Mouse (Mus musculus) thymus, postnatal 4 days (tissue): ENCODE measurements around the gene Tmem132b.

Experiments
- DNase-seq: peaks from one replicate; pipeline ENCODE4 v3.0.0; 2021

Tmem132b gene

GRCm38 (mm10) chr5:125531634-125532033 lies at the start of gene Tmem132b:
Gene Tmem132b, plus strand, starts transcription at chr5:125531774.
- no peak for DNase-seq

GRCm38 (mm10) chr5:125482474-125482873 lies 49.1 kb upstream of the Tmem132b start:
- no peak for DNase-seq

GRCm38 (mm10) chr5:125483712-125484611 lies 47.6 kb upstream of the Tmem132b start:
- no peak for DNase-seq

GRCm38 (mm10) chr5:125485031-125485778 lies 46.4 kb upstream of the Tmem132b start:
- DNase-seq = no peak

GRCm38 (mm10) chr5:125486088-125486487 lies 45.5 kb upstream of the Tmem132b start:
- no peak for DNase-seq

- DNase-seq = no peak
These were observed 44.0 kb upstream of the Tmem132b start for GRCm38 (mm10) chr5:125487375-125488115.

GRCm38 (mm10) chr5:125488116-125488455 lies 43.5 kb upstream of the Tmem132b start:
- peak; percentile 55 for DNase-seq

- DNase-seq = peak; percentile 75
These were observed 42.6 kb upstream of the Tmem132b start for GRCm38 (mm10) chr5:125488953-125489352.

- DNase-seq = no peak
These were observed 40.5 kb upstream of the Tmem132b start for GRCm38 (mm10) chr5:125491107-125491506.

- no peak for DNase-seq
These were observed 39.0 kb upstream of the Tmem132b start for GRCm38 (mm10) chr5:125492379-125493092.

GRCm38 (mm10) chr5:125493093-125493423 lies 38.5 kb upstream of the Tmem132b start:
- DNase-seq = no peak

- DNase-seq = no peak
These were observed 35.9 kb upstream of the Tmem132b start for GRCm38 (mm10) chr5:125495655-125496054.

GRCm38 (mm10) chr5:125497821-125498600 lies 33.6 kb upstream of the Tmem132b start:
- peak; percentile 78 for DNase-seq

GRCm38 (mm10) chr5:125501505-125501904 lies 30.1 kb upstream of the Tmem132b start:
- no peak for DNase-seq

- no peak for DNase-seq
These were observed 29.4 kb upstream of the Tmem132b start for GRCm38 (mm10) chr5:125502186-125502585.

GRCm38 (mm10) chr5:125503628-125504027 lies 27.9 kb upstream of the Tmem132b start:
- DNase-seq = no peak

- no peak for DNase-seq
These were observed 26.9 kb upstream of the Tmem132b start for GRCm38 (mm10) chr5:125504692-125505091.

GRCm38 (mm10) chr5:125505968-125506367 lies 25.6 kb upstream of the Tmem132b start:
- DNase-seq = no peak

- peak; percentile 49 for DNase-seq
These were observed 24.0 kb upstream of the Tmem132b start for GRCm38 (mm10) chr5:125507582-125507981.

- DNase-seq = no peak
These were observed 23.6 kb upstream of the Tmem132b start for GRCm38 (mm10) chr5:125508006-125508405.

- peak; percentile 83 for DNase-seq
These were observed 22.0 kb upstream of the Tmem132b start for GRCm38 (mm10) chr5:125509541-125509940.

- no peak for DNase-seq
These were observed 16.6 kb upstream of the Tmem132b start for GRCm38 (mm10) chr5:125515006-125515405.
